Mouse (Mus musculus): ENCODE data around the gene Rarg. TPM values are rescaled to one million over a fixed set of nuclear protein-coding genes. Genes with fewer than 3 reads are reported as not detected.

The Rarg gene
- polyA plus RNA-seq, 1 experiment: 30.4 TPM

GRCm38 (mm10) chr15:102247252-102248130 is 9.8 kb downstream of the Rarg start:
- Histone ChIP-seq H3K4me1 (ENCODE audit: control insufficient read depth, insufficient read depth, low read length) (peaks cover 19% of the 10 kb centered on the region), H3K27ac (ENCODE audit: insufficient read depth, low read depth, low read length) (peak overlapping the region; percentile 49), H3K4me3 (ENCODE audit: insufficient read depth, low read length) (peak overlapping the region; percentile 73)
- TF ChIP-seq POLR2A (IDR thresholded peaks at IDR 0.05; ENCODE audit: borderline replicate concordance, low read depth, low read length) (no peak), CTCF (IDR thresholded peaks at IDR 0.05; ENCODE audit: low read depth, low read length) (no peak)

GRCm38 (mm10) chr15:102246866-102247251 is 10.5 kb downstream of the Rarg start:
- peak overlapping the region; percentile 24 for H3K27ac ChIP-seq (ENCODE audit: insufficient read depth, low read depth, low read length)

GRCm38 (mm10) chr15:102245891-102246741 is 11.2 kb downstream of the Rarg start:
- peaks cover 22% of the 10 kb centered on the region for H3K4me1 ChIP-seq (ENCODE audit: control insufficient read depth, insufficient read depth, low read length)
- H3K4me3 ChIP-seq (ENCODE audit: insufficient read depth, low read length): peak overlapping the region; percentile 73
- TF ChIP-seq POLR2A (IDR thresholded peaks at IDR 0.05; ENCODE audit: borderline replicate concordance, low read depth, low read length) (no peak), CTCF (IDR thresholded peaks at IDR 0.05; ENCODE audit: low read depth, low read length) (no peak)
- peak overlapping the region; percentile 68 for H3K27ac ChIP-seq (ENCODE audit: insufficient read depth, low read depth, low read length)

More at GRCm38 (mm10) chr15:102246866-102247251, 10.5 kb downstream of the Rarg start:
- TF ChIP-seq POLR2A (IDR thresholded peaks at IDR 0.05; ENCODE audit: borderline replicate concordance, low read depth, low read length) (no peak), CTCF (IDR thresholded peaks at IDR 0.05; ENCODE audit: low read depth, low read length) (no peak)
- peaks cover 22% of the 10 kb centered on the region for H3K4me1 ChIP-seq (ENCODE audit: control insufficient read depth, insufficient read depth, low read length)
- peak overlapping the region; percentile 73 for H3K4me3 ChIP-seq (ENCODE audit: insufficient read depth, low read length)

- H3K27ac ChIP-seq (ENCODE audit: insufficient read depth, low read depth, low read length): peak overlapping the region; percentile 68
- peaks cover 22% of the 10 kb centered on the region for H3K4me1 ChIP-seq (ENCODE audit: control insufficient read depth, insufficient read depth, low read length)
- TF ChIP-seq CTCF (IDR thresholded peaks at IDR 0.05; ENCODE audit: low read depth, low read length) (no peak), POLR2A (IDR thresholded peaks at IDR 0.05; ENCODE audit: borderline replicate concordance, low read depth, low read length) (no peak)
- peak overlapping the region; percentile 73 for H3K4me3 ChIP-seq (ENCODE audit: insufficient read depth, low read length)
These were observed 11.8 kb downstream of the Rarg start for GRCm38 (mm10) chr15:102245461-102245881.

- peaks cover 22% of the 10 kb centered on the region for H3K4me1 ChIP-seq (ENCODE audit: control insufficient read depth, insufficient read depth, low read length)
- H3K4me3 ChIP-seq (ENCODE audit: insufficient read depth, low read length): peak overlapping the region; percentile 73
- no peak for TF ChIP-seq CTCF (IDR thresholded peaks at IDR 0.05; ENCODE audit: low read depth, low read length)
- H3K27ac ChIP-seq (ENCODE audit: insufficient read depth, low read depth, low read length): peak overlapping the region; percentile 95
These were observed 12.8 kb downstream of the Rarg start for GRCm38 (mm10) chr15:102244306-102245191.

GRCm38 (mm10) chr15:102243229-102244190 is 13.8 kb downstream of the Rarg start:
- TF ChIP-seq POLR2A (IDR thresholded peaks at IDR 0.05; ENCODE audit: borderline replicate concordance, low read depth, low read length) (0 out of 2 replicates have a peak, but pooled peaks have one; percentile 12), CTCF (IDR thresholded peaks at IDR 0.05; ENCODE audit: low read depth, low read length) (no peak)
- H3K27ac ChIP-seq (ENCODE audit: insufficient read depth, low read depth, low read length): peak overlapping the region; percentile 95
- peak overlapping the region; percentile 51 for H3K4me3 ChIP-seq (ENCODE audit: insufficient read depth, low read length)
- H3K4me1 ChIP-seq (ENCODE audit: control insufficient read depth, insufficient read depth, low read length): peaks cover 22% of the 10 kb centered on the region

- peak overlapping the region; percentile 86 for H3K27ac ChIP-seq (ENCODE audit: insufficient read depth, low read depth, low read length)
- peaks cover 22% of the 10 kb centered on the region for H3K4me1 ChIP-seq (ENCODE audit: control insufficient read depth, insufficient read depth, low read length)
- TF ChIP-seq POLR2A (IDR thresholded peaks at IDR 0.05; ENCODE audit: borderline replicate concordance, low read depth, low read length) (no peak), CTCF (IDR thresholded peaks at IDR 0.05; ENCODE audit: low read depth, low read length) (no peak)
- H3K4me3 ChIP-seq (ENCODE audit: insufficient read depth, low read length): peak overlapping the region; percentile 42
These were observed 14.7 kb downstream of the Rarg start for GRCm38 (mm10) chr15:102242404-102243228.

GRCm38 (mm10) chr15:102240607-102241006 is 16.7 kb downstream of the Rarg start:
- Histone ChIP-seq H3K27ac (ENCODE audit: insufficient read depth, low read depth, low read length) (no peak overlapping the region), H3K4me3 (ENCODE audit: insufficient read depth, low read length) (no peak overlapping the region), H3K4me1 (ENCODE audit: control insufficient read depth, insufficient read depth, low read length) (peaks cover 22% of the 10 kb centered on the region)

More at GRCm38 (mm10) chr15:102240607-102241006, 16.7 kb downstream of the Rarg start:
- TF ChIP-seq POLR2A (IDR thresholded peaks at IDR 0.05; ENCODE audit: borderline replicate concordance, low read depth, low read length) (no peak), CTCF (IDR thresholded peaks at IDR 0.05; ENCODE audit: low read depth, low read length) (no peak)

Data from bone marrow macrophage, adult 2 months (primary cell).